Mouse (Mus musculus) myocyte (in vitro differentiated cells): ENCODE measurements around the gene Ccnd1.

ENCODE experiments used
- CEBPB ChIP-seq: IDR thresholded peaks from 2 replicates; pipeline ENCODE4 v1.6.1; 2011; ENCODE audit warnings: mild to moderate bottlenecking, moderate library complexity; ENCODE audit not compliant: poor library complexity, insufficient read depth, severe bottlenecking
- E2F4 ChIP-seq: IDR thresholded peaks from one replicate; pipeline ENCODE4 v1.6.1; 2011; ENCODE audit warnings: mild to moderate bottlenecking, control low read depth, moderate library complexity; ENCODE audit not compliant: insufficient read depth
- MAX ChIP-seq: IDR thresholded peaks from one replicate; pipeline ENCODE4 v1.6.1; 2011; ENCODE audit warnings: low read depth, mild to moderate bottlenecking, control low read depth
- MYOD1 ChIP-seq, 3 experiments: IDR thresholded peaks; one replicate each; pipeline ENCODE4 v1.6.1; 2011; ENCODE audit warnings: control low read depth in 2 of 3, low read depth in 2 of 3, mild to moderate bottlenecking in 2 of 3, moderate library complexity in 1 of 3; ENCODE audit not compliant: insufficient read length in 2 of 3, control insufficient read depth in 1 of 3
- MYOG ChIP-seq, 3 experiments: IDR thresholded peaks; one replicate each; pipeline ENCODE4 v1.6.1; 2011; ENCODE audit warnings: control low read depth in 2 of 3, low read depth in 2 of 3, mild to moderate bottlenecking in 2 of 3; ENCODE audit not compliant: insufficient read length in 2 of 3, control insufficient read depth in 1 of 3, insufficient read depth in 1 of 3
- POLR2A ChIP-seq: IDR thresholded peaks from one replicate; pipeline ENCODE4 v1.6.1; 2011; ENCODE audit warnings: low read depth, mild to moderate bottlenecking, control low read depth, moderate library complexity; ENCODE audit not compliant: insufficient read length
- POLR2AphosphoS2 ChIP-seq: IDR thresholded peaks from one replicate; pipeline ENCODE4 v1.6.1; 2011; ENCODE audit warnings: low read depth, control low read depth; ENCODE audit not compliant: insufficient read length
- REST ChIP-seq: IDR thresholded peaks from one replicate; pipeline ENCODE4 v1.6.1; 2011; ENCODE audit warnings: mild to moderate bottlenecking, control low read depth, moderate library complexity; ENCODE audit not compliant: insufficient read depth, insufficient read length
- SRF ChIP-seq: IDR thresholded peaks from one replicate; pipeline ENCODE4 v1.6.1; 2011; ENCODE audit warnings: low read depth; ENCODE audit not compliant: control insufficient read depth, insufficient read length
- TCF12 ChIP-seq: IDR thresholded peaks from one replicate; pipeline ENCODE4 v1.6.1; 2011; ENCODE audit warnings: mild to moderate bottlenecking, control low read depth; ENCODE audit not compliant: poor library complexity, insufficient read depth, severe bottlenecking
- USF1 ChIP-seq: IDR thresholded peaks from one replicate; pipeline ENCODE4 v1.6.1; 2011; ENCODE audit warnings: low read depth, mild to moderate bottlenecking, control low read depth, moderate library complexity

GRCm38 (mm10) chr7:144963911-144964310 is 24.2 kb upstream of the Ccnd1 start:
- TF ChIP-seq MYOD1 (IDR thresholded peaks at IDR 0.05; ENCODE audit: control insufficient read depth in 1 of 3, insufficient read length in 2 of 3, low read depth in 2 of 3), result no peak
- TF ChIP-seq USF1, result no peak
- no peak for TF ChIP-seq CEBPB
- no peak for TF ChIP-seq POLR2A
- no peak for TF ChIP-seq POLR2AphosphoS2
- TF ChIP-seq TCF12, result no peak
- no peak for TF ChIP-seq MAX
- no peak for TF ChIP-seq MYOG (IDR thresholded peaks at IDR 0.05; ENCODE audit: control insufficient read depth in 1 of 3, insufficient read depth in 1 of 3, insufficient read length in 2 of 3, low read depth in 2 of 3)
- TF ChIP-seq E2F4, result no peak
- TF ChIP-seq REST, result no peak
- TF ChIP-seq SRF, result no peak
